ENCODE assay signal across 20 mouse cellular contexts in the genomic region with DNA sequence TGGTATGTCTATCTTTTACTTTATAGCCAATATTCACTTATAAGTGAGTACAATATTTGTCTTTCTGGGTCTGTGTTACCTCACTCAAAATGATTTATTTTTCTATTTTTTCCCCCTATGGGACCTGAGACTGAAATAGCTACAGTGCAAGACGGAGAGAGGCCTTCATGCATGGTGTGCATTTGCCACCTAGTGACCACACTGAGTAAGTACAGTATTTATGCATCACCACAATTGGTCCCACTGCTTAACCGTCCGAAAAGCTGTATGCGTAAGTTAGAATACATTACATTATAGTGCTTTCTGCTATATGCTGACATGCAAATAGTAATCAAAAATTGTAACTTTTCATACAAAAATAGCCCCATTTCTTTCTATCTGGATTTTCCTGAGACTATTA. TPM values are rescaled to one million over a fixed set of nuclear protein-coding genes. Genes with fewer than 3 reads are reported as not detected.
DNase-seq lines count a peak whose midpoint lies in the region; ATAC-seq and TF ChIP-seq lines count a peak whose summit lies in the region.
"Had no signal": no experiment of that assay in that cellular context is flagged by ENCODE, and none has a peak within 500 bp of the region (broad histone marks: within the 10 kb centered on the region; RNA-seq: fewer than 3 reads in every experiment).

No protein-coding gene starts in this region.

- H3K4me3 ChIP-seq in hindbrain, embryonic 11.5 days (ENCODE audit: low read depth, low read length), result no peak overlapping the region
- H3K4me3 ChIP-seq in hindbrain, embryonic 10.5 days, result no peak overlapping the region
- no peak overlapping the region for H3K4me3 ChIP-seq in liver, postnatal 0 days (ENCODE audit: low read depth, low read length)
- no peak overlapping the region for H3K4me3 ChIP-seq in ES-E14 (ENCODE audit: insufficient read depth in 1 of 2, low read depth in 1 of 2, low read length in 2 of 2, poor library complexity in 1 of 2, severe bottlenecking in 1 of 2)
- H3K4me3 ChIP-seq: erythroblast, embryonic 14.5 days; hindbrain, embryonic 15.5 days; midbrain, embryonic 12.5 days had no signal

- H3K36me3 ChIP-seq in hindbrain, embryonic 11.5 days (ENCODE audit: control insufficient read depth, insufficient read depth, low read length), result no peaks in the 10 kb centered on the region
- H3K36me3 ChIP-seq in hindbrain, embryonic 10.5 days, result no peaks in the 10 kb centered on the region
- H3K36me3 ChIP-seq in liver, postnatal 0 days (replicated peaks; ENCODE audit: insufficient read depth, low read length), result no peaks in the 10 kb centered on the region
- H3K36me3 ChIP-seq in ES-E14 (ENCODE audit: control insufficient read depth, insufficient read depth, low read length, poor library complexity, severe bottlenecking), result no peaks in the 10 kb centered on the region
- H3K36me3 ChIP-seq: hindbrain, embryonic 15.5 days; midbrain, embryonic 12.5 days had no signal

- no peak overlapping the region for H3K9ac ChIP-seq in hindbrain, embryonic 11.5 days (ENCODE audit: low read depth, low read length)
- no peak overlapping the region for H3K9ac ChIP-seq in liver, postnatal 0 days (replicated peaks)
- H3K9ac ChIP-seq in ES-E14 (ENCODE audit: insufficient read depth, low read depth, low read length, poor library complexity, severe bottlenecking), result no peak overlapping the region
- H3K9ac ChIP-seq: hindbrain, embryonic 15.5 days; liver, embryonic 14.5 days; midbrain, embryonic 12.5 days had no signal

- no peaks in the 10 kb centered on the region for H3K27me3 ChIP-seq in hindbrain, embryonic 11.5 days (ENCODE audit: control insufficient read depth, insufficient read depth, low read length)
- H3K27me3 ChIP-seq in hindbrain, embryonic 10.5 days (ENCODE audit: insufficient read depth, poor library complexity, severe bottlenecking), result no peaks in the 10 kb centered on the region
- H3K27me3 ChIP-seq in liver, postnatal 0 days (ENCODE audit: insufficient read depth, low read length), result no peaks in the 10 kb centered on the region
- H3K27me3 ChIP-seq: hindbrain, embryonic 15.5 days; midbrain, embryonic 12.5 days had no signal

- no peak overlapping the region for H3K27ac ChIP-seq in hindbrain, embryonic 11.5 days (ENCODE audit: low read depth, low read length)
- H3K27ac ChIP-seq in hindbrain, embryonic 10.5 days, result no peak overlapping the region
- no peak overlapping the region for H3K27ac ChIP-seq in liver, postnatal 0 days (ENCODE audit: low read depth)
- H3K27ac ChIP-seq in ES-E14 (ENCODE audit: insufficient read depth, low read depth, low read length, poor library complexity, severe bottlenecking), result no peak overlapping the region
- H3K27ac ChIP-seq: hindbrain, embryonic 15.5 days; liver, embryonic 14.5 days; midbrain, embryonic 12.5 days had no signal

- no peak for TF ChIP-seq EP300 in liver, postnatal 0 days (IDR thresholded peaks at IDR 0.05; ENCODE audit: low read depth)

- in situ Hi-C loops in ES-E14 (cut with MboI; ENCODE audit: low sequenced_read_pairs in 2 of 2, unreplicated experiment in 2 of 2), result no loop called here

- WGBS in hindbrain, embryonic 11.5 days, result 75% methylated on average over 4 of the region's 4 CpGs
- 75% methylated on average over 4 of the region's 4 CpGs for WGBS in hindbrain, embryonic 10.5 days
- WGBS in liver, postnatal 0 days (ENCODE audit: insufficient replicate concordance), result 71% methylated on average over 4 of the region's 4 CpGs

- peak; percentile 2 for DNase-seq in hindbrain, embryonic 11.5 days (ENCODE audit: low spot score)
- no peak for DNase-seq in hindbrain, embryonic 10.5 days (ENCODE audit: low spot score)
- no peak for DNase-seq in liver, postnatal 0 days
- DNase-seq in liver (no peak), ES-E14 (ENCODE audit: low read depth, low spot score) (peak; percentile 4)
- peak; percentile 8 for DNase-seq in embryo, embryonic 10.5 days (ENCODE audit: low spot score)
- no peak for DNase-seq in kidney, postnatal 25 days
- DNase-seq: adrenal gland, adult 8-10 months; cerebellum, adult 8-10 months; kidney, adult 8-10 months; lung, postnatal 36 days; thymus, postnatal 4 days had no signal

- H3K4me1 ChIP-seq in hindbrain, embryonic 11.5 days (replicated peaks; ENCODE audit: control insufficient read depth, insufficient read depth, low read length), result no peaks in the 10 kb centered on the region
- H3K4me1 ChIP-seq in hindbrain, embryonic 10.5 days (replicated peaks), result no peaks in the 10 kb centered on the region
- H3K4me1 ChIP-seq in liver, postnatal 0 days (ENCODE audit: insufficient read depth), result no peaks in the 10 kb centered on the region
- no peaks in the 10 kb centered on the region for H3K4me1 ChIP-seq in ES-E14 (ENCODE audit: control insufficient read depth in 2 of 2, insufficient read depth in 2 of 2, low read length in 2 of 2, poor library complexity in 1 of 2)
- H3K4me1 ChIP-seq: hindbrain, embryonic 15.5 days; midbrain, embryonic 12.5 days had no signal

- peak; percentile 25 for TF ChIP-seq CTCF in liver, postnatal 0 days (IDR thresholded peaks at IDR 0.05; ENCODE audit: low read depth)

- ATAC-seq in hindbrain, embryonic 11.5 days (ENCODE audit: low FRiP score), result peak; percentile 12; the same call in 1 of the 2 replicates
- no peak for ATAC-seq in liver, postnatal 0 days
- ATAC-seq in erythroid progenitor cell, adult 5-6 weeks (replicated peaks; ENCODE audit: low FRiP score, poor library complexity, severe bottlenecking), result no peak

- no peaks in the 10 kb centered on the region for H3K9me3 ChIP-seq in hindbrain, embryonic 11.5 days (ENCODE audit: control insufficient read depth, low read length)
- H3K9me3 ChIP-seq in hindbrain, embryonic 10.5 days, result no peaks in the 10 kb centered on the region
- H3K9me3 ChIP-seq in liver, postnatal 0 days (ENCODE audit: low read length), result no peaks in the 10 kb centered on the region
- H3K9me3 ChIP-seq in ES-E14 (ENCODE audit: control insufficient read depth, insufficient read depth, low read depth, low read length), result no peaks in the 10 kb centered on the region
- H3K9me3 ChIP-seq: hindbrain, embryonic 15.5 days; midbrain, embryonic 12.5 days had no signal

- H3K4me2 ChIP-seq in hindbrain, embryonic 11.5 days (replicated peaks; ENCODE audit: low read depth, low read length), result no peak overlapping the region
- H3K4me2 ChIP-seq in liver, postnatal 0 days (ENCODE audit: low read depth, low read length), result no peak overlapping the region
- H3K4me2 ChIP-seq: hindbrain, embryonic 15.5 days; midbrain, embryonic 12.5 days had no signal

TF ChIP-seq in ES-E14, 5 proteins besides CTCF, POLR2A, EP300 and RAD21:
- no peak for TF ChIP-seq MAFK (IDR thresholded peaks at IDR 0.05; ENCODE audit: insufficient read depth, low read depth, low read length)
- no peak for TF ChIP-seq HCFC1 (IDR thresholded peaks at IDR 0.05; ENCODE audit: borderline replicate concordance, insufficient read depth, low read length)
- no peak for TF ChIP-seq ZC3H11A (IDR thresholded peaks at IDR 0.05; ENCODE audit: borderline replicate concordance, low read depth, low read length)
- TF ChIP-seq CHD2 (IDR thresholded peaks at IDR 0.05; ENCODE audit: low read depth, low read length), result no peak
- TF ChIP-seq ZNF384 (IDR thresholded peaks at IDR 0.05; ENCODE audit: low read depth, low read length), result no peak

RNA-seq across cellular contexts. Expression of a gene that starts 50.8 kb away (rescaled TPM):
- polyA plus RNA-seq in hindbrain, embryonic 11.5 days (2014; fragmentation: Nextera tagmentation; extraction: Ambion mirVana), result 0.11 and 0.83 TPM in 2 replicates
- 0.24 TPM in 1 of 2 replicates, not detected in the other for polyA plus RNA-seq in hindbrain, embryonic 10.5 days (2016; fragmentation: Nextera tagmentation; extraction: Ambion mirVana)
- polyA plus RNA-seq in liver, postnatal 0 days (2015; fragmentation: Nextera tagmentation; extraction: Ambion mirVana), result not detected in 2 replicates
- not detected in 2 replicates for total RNA-seq in ES-E14 (2012; rRNA removed)
- not detected in 2 replicates for total RNA-seq in erythroid progenitor cell, adult 5-6 weeks (2015; ENCODE audit: low replicate concordance)
- not detected in 2 replicates for total RNA-seq in erythroid progenitor cell, adult 5-6 weeks (2017; ENCODE audit: low replicate concordance)
- total RNA-seq: adrenal gland, adult 8-10 months; left cerebral cortex, postnatal 36 days had no signal
- polyA plus RNA-seq: erythroblast, embryonic 14.5 days; gonadal fat pad, adult 2 months; heart, embryonic 16.5 days; hindbrain, embryonic 15.5 days; liver, embryonic 14.5 days had no signal

Comparison
In these comparisons a context has a peak if more than half of its experiments do, and no peak if none do; other contexts are left out.
1. DNase-seq: peak in hindbrain, embryonic 11.5 days (single experiment), ES-E14 (single experiment) and embryo, embryonic 10.5 days (single experiment); none in hindbrain, embryonic 10.5 days (single experiment), liver, postnatal 0 days (single experiment), liver (single experiment) and kidney, postnatal 25 days (0 of 2).